Mouse (Mus musculus) left cerebral cortex, adult 11 months (tissue): ENCODE measurements around the gene Gcdh.
A peak's percentile ranks its signal among the peaks of the same experiment; 100 is the strongest.

ENCODE experiments used
- DNase-seq: peaks from one replicate; pipeline ENCODE4 v3.0.0; 2022; ENCODE audit warnings: low spot score

Gcdh gene

GRCm38 (mm10) chr8:84871376-84872308 lies 22.1 kb downstream of the Gcdh start, which contains the start of gene Syce2:
Gene Syce2, plus strand, starts transcription at chr8:84872111.
- no peak for DNase-seq

DNA sequence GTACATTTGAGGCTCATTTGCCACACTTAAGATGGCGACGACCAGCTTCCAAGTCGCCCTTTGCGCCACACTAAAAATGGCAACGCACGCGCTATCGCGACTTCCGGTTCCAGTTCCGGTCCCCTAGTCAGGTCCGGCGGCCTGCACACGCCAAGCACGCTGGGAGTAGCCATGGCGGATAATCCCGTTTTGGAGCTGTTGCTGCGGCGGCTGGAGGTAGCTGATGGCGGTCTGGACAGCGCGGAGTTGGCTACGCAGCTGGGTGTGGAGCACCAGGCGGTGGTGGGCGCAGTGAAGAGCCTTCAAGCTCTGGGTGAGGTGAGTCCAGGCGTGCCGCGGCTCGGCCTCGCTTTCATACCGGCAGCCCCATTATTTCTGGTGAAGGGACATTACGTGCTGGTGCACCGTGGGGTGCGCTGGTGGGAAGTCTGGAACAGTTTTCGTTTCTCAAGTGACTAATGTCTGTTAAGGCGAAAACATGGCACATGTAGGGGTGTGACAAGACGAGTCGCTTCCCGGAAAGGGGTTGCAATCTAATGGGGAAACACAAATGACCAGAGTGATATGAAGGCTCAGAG lies 36.8 kb downstream of the Gcdh start, which contains the start of gene Farsa:
Gene Farsa (plus strand): TSS at position 126 of the 578 bp plus-strand sequence.
- DNase-seq: peak; percentile 80

GRCm38 (mm10) chr8:84856434-84856833 lies 37.3 kb downstream of the Gcdh start:
- DNase-seq: no peak

- DNase-seq: no peak
Measured at GRCm38 (mm10) chr8:84847684-84848435, 45.9 kb downstream of the Gcdh start.

DNA sequence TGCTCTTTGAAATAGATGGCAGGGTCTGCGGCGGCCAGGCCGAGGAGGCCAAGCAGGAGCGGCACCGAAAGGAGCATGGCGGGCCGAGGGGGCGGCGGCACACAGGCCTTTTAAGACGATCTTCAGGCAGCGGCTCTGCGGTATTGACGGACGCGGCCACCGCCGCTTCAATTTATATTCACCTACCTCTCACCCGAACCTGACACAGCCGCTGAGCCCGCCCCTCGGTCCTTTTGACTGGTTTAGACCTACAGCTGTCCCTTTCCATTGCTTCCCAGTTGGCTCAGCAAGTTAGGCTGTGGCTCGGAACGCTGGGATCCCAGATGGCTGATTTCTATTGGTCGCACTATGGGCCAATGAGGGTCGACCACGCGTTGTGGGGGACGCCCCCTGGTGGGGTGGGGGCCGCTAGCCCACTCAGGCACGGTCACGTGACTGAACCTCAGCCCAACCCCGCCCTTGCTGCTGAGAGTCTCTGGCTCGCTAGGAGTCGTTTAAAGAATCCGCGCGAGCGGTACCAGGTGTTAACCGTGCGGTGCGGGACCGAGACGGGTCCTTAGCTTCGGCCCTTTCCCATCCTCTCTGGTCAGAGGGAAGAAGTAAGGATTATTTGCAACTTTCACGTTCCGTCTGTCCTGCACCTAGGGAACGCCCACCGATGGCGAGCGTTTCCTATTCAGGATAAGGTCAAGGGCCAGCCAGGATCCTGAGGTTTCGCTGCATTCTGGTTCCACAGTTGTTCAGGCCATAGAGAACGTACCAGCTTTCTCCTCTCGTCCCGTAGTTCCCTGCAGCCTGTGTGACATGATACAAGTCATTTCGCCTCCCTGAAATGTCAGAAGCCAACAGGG lies 46.8 kb downstream of the Gcdh start, which contains the start of gene Calr:
Gene Calr (minus strand): TSS at position 213 of the 851 bp plus-strand sequence.
- DNase-seq: peak; percentile 100

DNA sequence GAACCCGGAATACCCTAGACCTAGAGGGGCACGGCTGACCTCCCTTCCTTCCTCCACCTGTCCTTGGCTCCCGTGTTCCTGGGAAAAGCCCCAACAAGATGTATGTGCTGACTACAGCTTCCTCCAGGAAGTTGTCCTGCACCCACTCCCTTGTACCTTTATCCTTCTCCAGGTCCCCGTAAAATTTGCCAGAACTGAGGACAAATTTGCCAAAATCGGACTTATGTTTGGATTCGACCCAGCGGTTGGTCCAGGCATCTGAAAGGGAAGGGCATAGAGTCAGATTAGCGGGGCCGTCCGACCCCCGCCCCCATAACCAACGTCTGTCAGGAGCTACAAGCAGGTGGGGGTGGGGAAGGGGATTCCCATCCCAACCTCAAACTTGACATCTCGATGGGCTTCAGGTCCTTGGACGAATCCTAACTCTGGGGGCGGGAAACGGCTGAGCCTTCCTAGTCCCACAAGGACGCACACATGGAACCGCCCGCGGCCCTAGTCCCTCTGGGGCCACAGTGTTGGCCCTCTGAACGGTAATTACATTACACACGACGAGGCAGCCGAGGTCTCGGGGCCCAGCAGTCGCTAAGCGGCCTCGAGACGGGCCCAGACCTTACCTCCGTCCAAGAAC lies 47.5 kb downstream of the Gcdh start:
- no peak for DNase-seq

DNA sequence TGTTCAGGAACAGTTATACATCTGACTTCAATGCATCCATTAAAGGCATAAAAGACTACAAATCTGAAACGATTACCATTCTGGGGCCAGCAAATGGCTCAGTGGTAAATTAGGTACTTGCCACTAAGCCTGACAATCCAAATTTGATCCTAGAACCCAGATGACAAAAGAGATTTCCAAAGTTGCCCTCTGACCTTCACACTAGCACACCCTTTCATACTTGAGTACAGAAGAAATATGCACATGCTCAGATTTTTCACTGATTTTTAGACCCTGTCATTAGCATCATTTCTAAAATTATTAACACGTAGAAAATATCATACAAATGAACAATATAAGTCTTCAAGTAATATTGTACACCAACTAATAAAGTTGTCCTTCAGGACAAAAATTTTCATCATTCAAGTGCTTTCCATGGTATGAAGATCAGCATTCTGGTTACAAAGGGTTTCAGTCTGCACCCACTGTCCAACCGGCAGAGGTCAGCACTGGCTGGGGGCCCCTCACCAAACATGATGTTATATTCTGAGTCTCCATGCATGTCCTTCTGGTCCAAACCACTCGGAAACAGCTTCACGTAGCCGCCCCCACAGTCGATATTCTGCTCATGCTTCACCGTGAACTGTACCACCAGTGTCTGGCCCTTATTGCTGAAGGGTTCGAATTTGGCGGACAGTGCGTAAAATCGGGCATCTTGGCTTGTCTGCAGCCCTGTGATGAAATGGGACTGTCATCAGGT lies 48.2 kb downstream of the Gcdh start:
- no peak for DNase-seq

- DNase-seq: no peak
Measured at GRCm38 (mm10) chr8:84844397-84845070, 49.2 kb downstream of the Gcdh start.

DNA sequence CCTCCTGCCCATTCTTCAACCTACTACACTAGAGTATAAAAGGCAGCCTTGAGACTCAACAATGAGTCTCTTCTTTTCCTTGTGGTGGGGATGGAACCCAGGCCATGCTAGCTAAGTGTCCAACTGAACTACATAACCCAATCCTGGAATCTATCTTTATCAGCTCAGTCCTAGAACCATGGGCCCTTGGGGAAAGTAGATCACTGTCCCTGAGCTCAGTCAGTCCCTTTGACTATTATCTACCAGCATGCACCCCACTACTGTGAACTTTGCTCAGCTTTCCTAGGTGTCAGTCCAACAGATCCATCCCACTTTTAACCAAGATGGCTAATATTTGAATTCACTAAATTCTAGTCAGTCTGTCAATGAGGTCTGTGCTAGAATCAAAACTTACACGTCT lies 52.2 kb downstream of the Gcdh start:
- no peak for DNase-seq

GRCm38 (mm10) chr8:84840248-84840999 lies 53.3 kb downstream of the Gcdh start, which contains the start of gene Rad23a:
Gene Rad23a, minus strand, starts transcription at chr8:84840665.
- peak; percentile 88 for DNase-seq

- no peak for DNase-seq
Measured at GRCm38 (mm10) chr8:84839875-84840247, 53.9 kb downstream of the Gcdh start.

DNA sequence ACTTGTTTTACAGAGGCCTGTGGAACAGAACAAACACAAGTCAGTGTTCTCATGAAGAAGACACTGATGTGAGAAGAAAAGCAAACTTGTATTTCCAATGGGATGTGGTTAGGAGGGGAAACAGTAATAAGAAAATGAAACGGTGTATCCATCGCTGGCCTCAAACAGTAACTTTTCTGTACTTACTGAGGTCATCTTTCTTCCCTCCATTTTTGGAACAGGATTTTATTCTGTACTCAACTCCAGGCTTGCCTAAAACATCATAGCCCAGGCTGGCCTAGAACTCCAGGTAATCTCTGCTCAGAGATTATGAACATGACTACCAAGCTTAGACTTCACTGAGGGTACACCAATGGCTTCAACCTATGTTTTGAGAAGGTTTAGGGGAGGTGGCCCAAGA lies 54.3 kb downstream of the Gcdh start:
- DNase-seq: no peak

DNA sequence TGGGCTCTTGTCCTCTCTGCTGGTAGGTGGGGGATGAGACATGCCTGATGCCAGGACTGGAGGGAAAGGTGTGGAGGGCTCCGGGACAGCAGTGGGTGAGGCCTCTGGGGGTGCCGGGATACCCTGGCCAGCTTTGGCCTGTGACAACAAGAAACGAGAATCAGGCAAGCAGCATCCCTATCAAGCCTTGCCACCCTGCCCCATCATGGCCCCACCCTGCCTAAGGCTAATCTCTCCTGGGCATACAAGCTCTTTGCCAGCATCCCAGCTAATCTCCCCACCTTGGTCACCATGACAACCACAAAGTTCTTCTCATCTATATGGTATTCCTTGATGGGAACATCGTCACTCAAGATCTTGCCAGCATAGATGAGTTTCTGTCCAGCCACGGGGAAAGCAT lies 55.2 kb downstream of the Gcdh start:
- no peak for DNase-seq

DNA sequence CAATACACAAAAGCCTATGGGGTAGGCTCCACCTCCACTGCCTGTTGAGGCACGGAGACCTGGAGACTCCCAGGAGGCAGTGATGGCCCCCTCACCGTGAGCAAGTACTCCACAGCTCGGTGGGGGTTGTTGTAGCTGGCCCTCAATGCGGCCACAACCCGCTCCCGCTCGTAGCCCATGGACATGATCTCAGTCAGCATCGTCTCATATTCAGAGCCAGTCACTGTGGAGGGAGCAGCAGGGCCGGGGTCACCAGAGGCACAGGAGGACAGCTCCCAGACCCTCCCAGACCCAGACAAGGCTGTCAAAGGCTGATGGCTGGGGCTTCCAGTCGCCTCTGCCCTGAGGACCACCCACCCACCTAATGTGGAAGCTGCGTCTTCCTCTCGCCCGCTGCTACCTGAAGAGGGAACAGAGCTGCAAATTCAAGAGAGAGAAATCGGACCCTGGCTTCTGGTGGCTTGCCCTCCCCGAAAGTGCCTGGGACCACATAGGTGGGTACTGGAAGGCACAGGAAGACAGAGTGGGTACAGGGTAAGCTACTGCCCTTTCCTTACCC lies 55.7 kb downstream of the Gcdh start:
- no peak for DNase-seq

GRCm38 (mm10) chr8:84837149-84837911 lies 56.4 kb downstream of the Gcdh start:
- no peak for DNase-seq
